Mouse (Mus musculus): Measurements from ENCODE around the gene Aym1.
"Not testable (repeated sequence)": the region's sequence is repeated elsewhere in the genome, so short reads cannot be mapped to it uniquely, and the experiment has no call there.

DNA sequence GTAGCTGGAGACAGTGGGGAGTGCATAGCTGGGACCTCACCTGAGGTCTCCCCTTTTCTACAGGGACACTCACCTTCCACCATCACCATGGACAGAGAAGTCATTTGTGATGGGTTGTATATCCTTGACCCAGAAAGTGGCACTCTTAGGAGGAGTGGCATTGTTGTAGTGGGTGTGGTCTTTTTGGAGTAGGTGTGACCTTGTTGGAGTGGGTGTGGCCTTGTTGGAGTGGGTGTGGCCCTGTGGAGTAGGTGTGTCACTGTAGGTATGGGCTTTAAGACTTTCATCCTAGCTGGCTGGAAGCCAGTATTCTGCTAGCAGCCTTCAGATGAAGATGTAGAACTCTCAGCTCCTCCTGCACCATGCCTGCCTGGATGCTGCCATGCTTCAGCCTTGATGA lies 10.6 kb downstream of the Aym1 start:
- TF ChIP-seq CTCF, EP300 (IDR thresholded peaks at IDR 0.05; ENCODE audit: low read depth): not testable (repeated sequence)

All from liver, postnatal 0 days (tissue).